Mouse (Mus musculus): ENCODE measurements around the gene Gaa. TPM values are rescaled to one million over a fixed set of nuclear protein-coding genes. Genes with fewer than 3 reads are reported as not detected.
A peak's percentile ranks its signal among the peaks of the same experiment; 100 is the strongest.
"Not testable (repeated sequence)": the region's sequence is repeated elsewhere in the genome, so short reads cannot be mapped to it uniquely, and the experiment has no call there.

Gene Gaa
- total and polyA plus RNA-seq, 3 experiments: 89.3 to 165 (median 102) TPM

DNA sequence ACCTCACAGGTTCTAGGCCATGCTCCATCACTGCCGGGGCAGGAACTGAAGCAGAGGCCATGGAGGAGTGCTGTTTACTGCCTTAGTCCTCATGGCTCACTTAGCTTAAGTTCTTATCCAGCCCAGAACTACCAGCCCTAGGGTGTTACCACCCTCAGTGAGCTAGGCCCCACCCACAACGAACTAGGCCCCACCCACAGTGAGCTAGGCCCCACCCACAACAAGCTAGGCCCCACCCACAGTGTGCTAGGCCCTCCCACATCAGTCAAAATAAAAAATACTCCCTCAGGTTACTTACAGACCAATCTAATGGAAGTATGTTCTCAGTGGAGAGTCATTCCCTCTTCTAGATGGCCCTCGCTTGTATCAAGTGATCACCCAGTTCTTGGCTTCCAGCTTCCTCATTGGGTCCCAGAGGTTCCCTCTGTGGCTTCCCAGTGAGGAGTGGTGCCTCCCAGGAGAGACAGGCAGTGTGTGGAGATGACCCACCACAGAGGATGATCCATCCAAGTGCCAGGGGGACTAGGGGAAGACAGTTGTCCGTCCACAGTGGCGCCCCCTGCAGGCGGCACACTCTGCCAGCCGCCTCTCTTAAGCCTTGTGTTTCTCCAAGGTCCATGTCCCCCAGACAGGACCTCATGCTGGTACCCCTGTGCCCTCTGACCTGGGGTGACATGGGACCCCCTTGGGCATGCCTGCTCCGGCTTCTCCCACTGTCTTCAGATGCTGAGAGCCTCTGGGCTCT lies 5.7 kb downstream of the Gaa start:
- Histone ChIP-seq H3K27ac (no peak overlapping the region), H3K4me3 (no peak overlapping the region), H3K79me2 (replicated peaks; ENCODE audit: control insufficient read depth, insufficient read depth, low read length) (no peaks in the 10 kb centered on the region), H3K27me3 (ENCODE audit: control insufficient read depth, insufficient read depth, low read length) (no peaks in the 10 kb centered on the region), H3K4me1 (ENCODE audit: control insufficient read depth, insufficient read depth, low read length) (no peaks in the 10 kb centered on the region), H3K9ac (ENCODE audit: low read depth, low read length) (no peak overlapping the region), H3K36me3 (ENCODE audit: control insufficient read depth, insufficient read depth, low read length) (no peaks in the 10 kb centered on the region)
- DNase-seq: no peak
- intact Hi-C loops (cut with DNase I): no loop called here
- TF ChIP-seq EP300 (IDR thresholded peaks at IDR 0.05; ENCODE audit: insufficient read depth, low read depth, low read length) (no peak), CTCF (IDR thresholded peaks at IDR 0.05) (peak; percentile 52), POLR2A (IDR thresholded peaks at IDR 0.05; ENCODE audit: insufficient read depth, low read depth, low read length) (no peak)
- 84% methylated on average over 8 of the region's 8 CpGs for WGBS

DNA sequence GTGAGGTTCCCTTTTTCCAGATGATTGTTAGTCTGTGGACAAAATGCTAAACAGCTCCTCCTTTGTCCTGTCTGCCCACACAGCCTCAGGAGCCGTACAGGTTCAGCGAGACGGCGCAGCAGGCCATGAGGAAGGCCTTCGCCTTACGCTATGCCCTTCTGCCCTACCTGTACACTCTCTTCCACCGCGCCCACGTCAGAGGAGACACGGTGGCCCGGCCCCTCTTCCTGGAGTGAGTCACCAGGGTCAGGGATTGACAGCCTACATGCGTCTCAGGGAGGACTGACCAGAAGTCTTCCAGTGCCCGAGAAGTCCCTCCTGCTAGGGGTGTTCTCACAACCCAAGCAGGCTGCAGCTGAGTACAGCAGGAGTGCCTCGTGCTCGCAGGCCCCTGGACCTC lies 13.3 kb downstream of the Gaa start:
- Histone ChIP-seq H3K27ac (no peak overlapping the region), H3K36me3 (ENCODE audit: control insufficient read depth, insufficient read depth, low read length) (no peaks in the 10 kb centered on the region), H3K4me3 (no peak overlapping the region), H3K79me2 (replicated peaks; ENCODE audit: control insufficient read depth, insufficient read depth, low read length) (no peaks in the 10 kb centered on the region), H3K9ac (ENCODE audit: low read depth, low read length) (no peak overlapping the region), H3K27me3 (ENCODE audit: control insufficient read depth, insufficient read depth, low read length) (no peaks in the 10 kb centered on the region), H3K4me1 (ENCODE audit: control insufficient read depth, insufficient read depth, low read length) (no peaks in the 10 kb centered on the region)
- WGBS: 81% methylated on average over 15 of the region's 15 CpGs
- no peak for TF ChIP-seq EP300 (IDR thresholded peaks at IDR 0.05; ENCODE audit: insufficient read depth, low read depth, low read length)
- TF ChIP-seq CTCF (IDR thresholded peaks at IDR 0.05): no peak
- TF ChIP-seq POLR2A (IDR thresholded peaks at IDR 0.05; ENCODE audit: insufficient read depth, low read depth, low read length): no peak
- intact Hi-C loops (cut with DNase I): no loop called here
- DNase-seq: no peak

DNA sequence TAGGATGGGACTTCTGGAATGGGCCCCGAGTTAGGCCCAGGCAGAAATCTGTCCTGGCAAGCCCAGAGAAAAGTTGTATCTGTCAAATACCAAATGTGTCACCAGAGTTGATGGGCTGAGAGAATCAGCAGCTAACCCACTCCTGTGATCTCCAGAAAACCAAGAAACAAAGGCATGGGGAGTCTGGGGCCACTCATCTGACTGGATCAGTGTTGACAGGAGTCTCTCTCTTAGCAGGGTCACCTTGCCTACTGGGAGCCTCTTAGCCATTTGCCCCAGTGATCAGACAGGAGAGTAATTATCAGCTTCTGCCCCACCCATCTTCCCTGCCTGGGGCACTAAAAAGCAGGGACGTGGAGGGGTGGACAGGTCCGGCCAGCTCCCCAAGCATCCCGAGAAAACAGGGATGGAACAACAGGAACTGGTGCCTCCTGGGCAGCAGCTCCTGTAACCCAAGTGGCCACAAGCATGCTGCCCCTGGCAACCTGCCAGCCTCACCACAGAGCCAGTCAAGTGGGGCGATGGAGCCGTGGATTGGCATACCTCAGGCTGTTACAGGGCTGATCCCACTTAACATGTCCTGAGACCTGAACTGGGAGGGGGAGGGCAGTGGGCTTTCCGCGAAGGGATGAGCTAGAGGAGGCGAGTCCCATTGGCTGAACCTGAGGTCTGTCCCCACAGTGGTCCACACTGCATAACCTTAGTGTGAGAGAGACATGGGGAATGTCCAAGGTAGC lies 18.3 kb downstream of the Gaa start:
- TF ChIP-seq POLR2A (IDR thresholded peaks at IDR 0.05; ENCODE audit: insufficient read depth, low read depth, low read length) (no peak), CTCF (IDR thresholded peaks at IDR 0.05) (no peak), EP300 (IDR thresholded peaks at IDR 0.05; ENCODE audit: insufficient read depth, low read depth, low read length) (no peak)
- no peaks in the 10 kb centered on the region for H3K36me3 ChIP-seq (ENCODE audit: control insufficient read depth, insufficient read depth, low read length)

DNA sequence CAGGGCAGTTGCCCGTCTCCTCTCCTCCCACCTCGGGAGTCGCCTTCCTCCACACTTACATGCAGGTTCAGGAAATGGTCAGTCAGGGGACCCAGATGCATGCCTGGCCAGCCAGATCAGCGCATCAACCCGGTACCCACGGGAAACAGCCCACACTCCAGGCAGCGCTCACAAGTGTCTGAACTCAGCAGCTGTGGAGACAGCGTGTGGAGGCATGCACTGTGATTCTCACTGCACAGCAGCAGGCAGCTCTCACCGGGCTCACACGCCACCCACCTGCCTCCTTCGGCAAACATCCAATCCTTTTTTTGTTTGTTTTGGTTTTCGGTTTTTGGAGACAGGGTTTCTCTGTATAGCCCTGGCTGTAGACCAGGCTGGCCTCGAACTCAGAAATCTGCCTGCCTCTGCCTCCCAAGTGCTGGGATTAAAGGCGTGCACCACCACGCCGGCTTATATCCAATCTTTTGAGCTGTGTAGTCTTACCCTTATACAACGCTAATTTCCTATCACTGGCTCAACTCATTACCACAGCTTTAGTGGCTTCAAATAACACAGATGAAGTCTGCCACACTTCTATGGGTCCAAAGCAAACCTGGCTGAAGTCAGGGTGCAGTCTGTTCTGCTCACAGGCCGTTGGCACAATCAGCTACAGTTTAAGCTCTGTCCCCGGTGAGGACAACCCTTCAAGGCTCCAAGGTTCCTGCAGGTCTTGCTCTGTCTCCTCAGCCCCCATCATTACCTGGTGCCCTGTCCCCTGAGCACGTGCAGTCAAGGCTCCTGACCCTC lies 19.7 kb downstream of the Gaa start:
- Histone ChIP-seq H3K79me2 (replicated peaks; ENCODE audit: control insufficient read depth, insufficient read depth, low read length) (no peaks in the 10 kb centered on the region), H3K4me3 (no peak overlapping the region), H3K9ac (ENCODE audit: low read depth, low read length) (no peak overlapping the region), H3K4me1 (ENCODE audit: control insufficient read depth, insufficient read depth, low read length) (no peaks in the 10 kb centered on the region), H3K27me3 (ENCODE audit: control insufficient read depth, insufficient read depth, low read length) (no peaks in the 10 kb centered on the region), H3K27ac (no peak overlapping the region), H3K36me3 (ENCODE audit: control insufficient read depth, insufficient read depth, low read length) (no peaks in the 10 kb centered on the region)
- TF ChIP-seq CTCF (IDR thresholded peaks at IDR 0.05) (no peak), POLR2A (IDR thresholded peaks at IDR 0.05; ENCODE audit: insufficient read depth, low read depth, low read length) (no peak), EP300 (IDR thresholded peaks at IDR 0.05; ENCODE audit: insufficient read depth, low read depth, low read length) (no peak)
- WGBS: 78% methylated on average over 20 of the region's 20 CpGs
- intact Hi-C loops (cut with DNase I): no loop called here
- no peak for DNase-seq

More for the DNA sequence above, 18.3 kb downstream of the Gaa start:
- DNase-seq: no peak
- Histone ChIP-seq H3K9ac (ENCODE audit: low read depth, low read length) (no peak overlapping the region), H3K4me1 (ENCODE audit: control insufficient read depth, insufficient read depth, low read length) (no peaks in the 10 kb centered on the region), H3K27me3 (ENCODE audit: control insufficient read depth, insufficient read depth, low read length) (no peaks in the 10 kb centered on the region), H3K4me3 (no peak overlapping the region), H3K79me2 (replicated peaks; ENCODE audit: control insufficient read depth, insufficient read depth, low read length) (no peaks in the 10 kb centered on the region), H3K27ac (no peak overlapping the region)
- intact Hi-C loops (cut with DNase I): no loop called here
- 38% methylated on average over 9 of the region's 9 CpGs for WGBS

DNA sequence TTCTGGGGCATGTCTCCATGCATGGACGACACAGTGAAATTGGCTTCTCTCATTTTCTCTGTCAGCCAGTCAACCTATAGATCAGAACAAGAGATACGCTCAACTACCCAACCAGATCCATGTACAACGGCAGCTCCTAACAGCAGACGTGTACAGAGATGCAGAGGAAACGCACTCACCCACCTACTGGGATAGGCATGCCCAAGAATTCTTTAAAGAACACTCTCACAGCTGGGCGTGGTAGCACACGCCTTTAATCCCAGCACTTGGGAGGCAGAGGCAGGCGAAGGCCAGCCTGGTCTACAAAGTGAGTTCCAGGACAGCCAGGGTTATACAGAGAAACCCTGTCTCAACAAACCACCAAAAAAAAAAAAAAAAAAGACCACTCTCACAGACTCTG lies 25.2 kb downstream of the Gaa start:
- intact Hi-C loops (cut with DNase I); H3K27me3 ChIP-seq (ENCODE audit: control insufficient read depth, insufficient read depth, low read length); H3K36me3 ChIP-seq (ENCODE audit: control insufficient read depth, insufficient read depth, low read length); DNase-seq; H3K9ac ChIP-seq (ENCODE audit: low read depth, low read length); H3K79me2 ChIP-seq (replicated peaks; ENCODE audit: control insufficient read depth, insufficient read depth, low read length); H3K4me3 ChIP-seq; H3K27ac ChIP-seq; H3K4me1 ChIP-seq (ENCODE audit: control insufficient read depth, insufficient read depth, low read length): not testable (repeated sequence)
- 97% methylated on average over 8 of the region's 8 CpGs for WGBS

Data from heart, adult 2 months (tissue).